Mouse (Mus musculus) ES-E14 (cell line): ENCODE measurements around the gene 4930519G04Rik.

Source experiments
- HCFC1 ChIP-seq: IDR thresholded peaks from 2 replicates; pipeline ENCODE4 v1.6.1; 2012; ENCODE audit warnings: low read length, inconsistent platforms, borderline replicate concordance; ENCODE audit not compliant: insufficient read depth
- ZC3H11A ChIP-seq: IDR thresholded peaks from 2 replicates; pipeline ENCODE4 v1.6.1; 2012; ENCODE audit warnings: low read depth, mild to moderate bottlenecking, inconsistent platforms, low read length, borderline replicate concordance

GRCm38 (mm10) chr5:114836886-114837285 lies 16.6 kb upstream of the 4930519G04Rik start:
- TF ChIP-seq ZC3H11A = no peak
- no peak for TF ChIP-seq HCFC1
